10 mouse cellular contexts compared by ENCODE assay signal in the genomic region with DNA sequence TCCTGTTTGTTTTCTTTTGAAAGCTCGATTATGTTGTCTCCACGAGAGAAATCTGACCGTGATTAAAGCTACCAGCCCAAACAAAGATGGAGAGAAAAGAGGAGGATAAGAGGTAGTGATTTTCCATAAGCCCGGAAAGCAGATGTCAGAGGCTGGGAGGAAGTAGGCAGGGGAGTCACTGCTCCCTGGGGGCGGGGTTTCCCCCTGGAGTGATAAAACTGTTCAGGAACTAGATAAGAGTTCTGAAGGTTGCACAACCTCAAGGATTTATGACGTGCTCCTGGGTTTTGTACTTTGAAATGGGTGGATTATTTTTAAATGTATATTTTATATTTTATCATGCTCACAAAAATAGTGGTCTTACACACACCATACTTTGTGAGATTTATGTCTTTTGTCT. TPM values are rescaled to one million over a fixed set of nuclear protein-coding genes. Genes with fewer than 3 reads are reported as not detected.
DNase-seq lines count a peak whose midpoint lies in the region; ATAC-seq and TF ChIP-seq lines count a peak whose summit lies in the region.
"Had no signal": no experiment of that assay in that cellular context is flagged by ENCODE, and none has a peak within 500 bp of the region (broad histone marks: within the 10 kb centered on the region; RNA-seq: fewer than 3 reads in every experiment).

No protein-coding gene starts in this region.

- peak overlapping the region; percentile 30; the same call in 1 of the 2 replicates for H3K4me2 ChIP-seq in intestine, postnatal 0 days (replicated peaks; ENCODE audit: low read depth)
- H3K4me2 ChIP-seq in lung, embryonic 15.5 days, result peak overlapping the region; percentile 14; the same call in 1 of the 2 replicates
- H3K4me2 ChIP-seq: embryonic facial prominence, embryonic 15.5 days; hindbrain, embryonic 13.5 days had no signal

- no peak for TF ChIP-seq POLR2A in ES-Bruce4 (IDR thresholded peaks at IDR 0.05; ENCODE audit: insufficient read depth, low read length)

- WGBS in intestine, postnatal 0 days, result 17% methylated on average over 6 of the region's 6 CpGs
- 14% methylated on average over 6 of the region's 6 CpGs for WGBS in lung, embryonic 15.5 days

- no peak for DNase-seq in cerebellum, adult 8-10 months
- DNase-seq in cerebellum, postnatal 14 days, result no peak
- DNase-seq in frontal cortex, postnatal 14 days (ENCODE audit: low spot score in 2 of 2), result no peak

- H3K27ac ChIP-seq in ES-Bruce4 (ENCODE audit: insufficient read depth, low read length), result peak overlapping the region; percentile 54; the same call in 1 of the 2 replicates
- H3K27ac ChIP-seq in brown adipose tissue, adult 24 weeks (replicated peaks; ENCODE audit: low read depth, low read length), result peak overlapping the region; percentile 63
- peak overlapping the region; percentile 16; the same call in 1 of the 2 replicates for H3K27ac ChIP-seq in intestine, postnatal 0 days (ENCODE audit: low read depth, low read length)
- peak overlapping the region; percentile 30; the same call in 1 of the 2 replicates for H3K27ac ChIP-seq in lung, embryonic 15.5 days
- H3K27ac ChIP-seq: embryonic facial prominence, embryonic 15.5 days; hindbrain, embryonic 13.5 days had no signal

- peak; percentile 67 for ATAC-seq in intestine, postnatal 0 days
- ATAC-seq in lung, embryonic 15.5 days (ENCODE audit: borderline replicate concordance, extremely low read depth, low FRiP score, low TSS enrichment), result no peak
- ATAC-seq in inflammation-experienced regulatory T-cells, adult 6 months, result no peak

- H3K9ac ChIP-seq in ES-Bruce4 (ENCODE audit: low read depth, poor library complexity, severe bottlenecking), result no peak overlapping the region
- no peak overlapping the region for H3K9ac ChIP-seq in intestine, postnatal 0 days (ENCODE audit: low read depth, low read length)
- no peak overlapping the region for H3K9ac ChIP-seq in lung, embryonic 15.5 days
- H3K9ac ChIP-seq: embryonic facial prominence, embryonic 15.5 days; hindbrain, embryonic 13.5 days had no signal

- no peak for TF ChIP-seq EP300 in ES-Bruce4 (IDR thresholded peaks at IDR 0.05; ENCODE audit: insufficient read depth, low read depth, low read length)

- peaks cover 3% of the 10 kb centered on the region for H3K4me1 ChIP-seq in ES-Bruce4 (ENCODE audit: control insufficient read depth, insufficient read depth, low read length)
- peaks cover 4% of the 10 kb centered on the region; the same call in 1 of the 2 replicates for H3K4me1 ChIP-seq in brown adipose tissue, adult 24 weeks (ENCODE audit: control insufficient read depth, insufficient read depth, insufficient read length, low read length)
- H3K4me1 ChIP-seq in intestine, postnatal 0 days (replicated peaks; ENCODE audit: control insufficient read depth, insufficient read depth, low read length), result peaks cover 4% of the 10 kb centered on the region; the same call in 1 of the 2 replicates
- peaks cover 29% of the 10 kb centered on the region for H3K4me1 ChIP-seq in lung, embryonic 15.5 days

- peaks cover 4% of the 10 kb centered on the region; the same call in 1 of the 2 replicates for H3K9me3 ChIP-seq in ES-Bruce4 (replicated peaks; ENCODE audit: control insufficient read depth, insufficient read depth, low read length, poor library complexity, severe bottlenecking)
- H3K9me3 ChIP-seq in intestine, postnatal 0 days (ENCODE audit: control insufficient read depth), result no peaks in the 10 kb centered on the region
- no peaks in the 10 kb centered on the region for H3K9me3 ChIP-seq in lung, embryonic 15.5 days
- H3K9me3 ChIP-seq: embryonic facial prominence, embryonic 15.5 days; hindbrain, embryonic 13.5 days had no signal

- TF ChIP-seq CTCF in ES-Bruce4 (IDR thresholded peaks at IDR 0.05; ENCODE audit: low read depth, low read length), result no peak
- no peak for TF ChIP-seq CTCF in intestine, postnatal 0 days (IDR thresholded peaks at IDR 0.05; ENCODE audit: low read depth)

- no peak overlapping the region for H3K4me3 ChIP-seq in ES-Bruce4 (ENCODE audit: low read depth, low read length)
- H3K4me3 ChIP-seq in brown adipose tissue, adult 24 weeks (ENCODE audit: insufficient read depth, low read depth, low read length), result peak overlapping the region; percentile 21; the same call in 1 of the 2 replicates
- H3K4me3 ChIP-seq in intestine, postnatal 0 days (ENCODE audit: low read depth, low read length), result no peak overlapping the region
- H3K4me3 ChIP-seq in lung, embryonic 15.5 days, result no peak overlapping the region
- H3K4me3 ChIP-seq: embryonic facial prominence, embryonic 15.5 days; hindbrain, embryonic 13.5 days had no signal

- H3K27me3 ChIP-seq in ES-Bruce4 (ENCODE audit: control insufficient read depth, insufficient read depth, low read length, poor library complexity, severe bottlenecking), result no peaks in the 10 kb centered on the region
- no peaks in the 10 kb centered on the region for H3K27me3 ChIP-seq in intestine, postnatal 0 days (replicated peaks; ENCODE audit: control insufficient read depth, insufficient read depth, low read length)
- H3K27me3 ChIP-seq in lung, embryonic 15.5 days, result no peaks in the 10 kb centered on the region
- H3K27me3 ChIP-seq: embryonic facial prominence, embryonic 15.5 days had no signal

- no peaks in the 10 kb centered on the region for H3K36me3 ChIP-seq in ES-Bruce4 (ENCODE audit: control insufficient read depth, insufficient read depth, low read length, poor library complexity, severe bottlenecking)
- H3K36me3 ChIP-seq in intestine, postnatal 0 days (ENCODE audit: control insufficient read depth, insufficient read depth), result no peaks in the 10 kb centered on the region
- H3K36me3 ChIP-seq in lung, embryonic 15.5 days, result no peaks in the 10 kb centered on the region
- H3K36me3 ChIP-seq: embryonic facial prominence, embryonic 15.5 days; hindbrain, embryonic 13.5 days had no signal

RNA-seq across cellular contexts. Expression of a gene that starts 8.4 kb away (rescaled TPM):
- polyA plus RNA-seq in ES-Bruce4 (2011; ENCODE audit: insufficient read depth, insufficient read length, low read depth, missing spikeins), result 1.7 and 2.4 TPM in 2 replicates
- polyA plus RNA-seq in brown adipose tissue, adult 24 weeks (2012; ENCODE audit: insufficient read depth, insufficient read length, missing spikeins), result 11.3 and 18.7 TPM in 2 replicates
- polyA plus RNA-seq in intestine, postnatal 0 days (2015; fragmentation: Nextera tagmentation; extraction: Ambion mirVana), result 13.0 and 13.6 TPM in 2 replicates
- 20.7 and 22.8 TPM in 2 replicates for polyA plus RNA-seq in lung, embryonic 15.5 days (2015; fragmentation: Nextera tagmentation; extraction: Ambion mirVana)
- 1 to 10 TPM; 1.5 to 5.7 (median 1.7) TPM for polyA plus RNA-seq in inflammation-experienced regulatory T-cells, adult 6 months (2017; shearing (Covaris generic))

RNA-seq across cellular contexts. Expression of a gene that starts 58.4 kb away (rescaled TPM):
- 4.4 and 4.6 TPM in 2 replicates for polyA plus RNA-seq in ES-Bruce4 (2011; ENCODE audit: insufficient read depth, insufficient read length, low read depth, missing spikeins)
- 0.32 and 0.46 TPM in 2 replicates for polyA plus RNA-seq in brown adipose tissue, adult 24 weeks (2012; ENCODE audit: insufficient read depth, insufficient read length, missing spikeins)
- 17.0 and 19.2 TPM in 2 replicates for polyA plus RNA-seq in intestine, postnatal 0 days (2015; fragmentation: Nextera tagmentation; extraction: Ambion mirVana)
- polyA plus RNA-seq in lung, embryonic 15.5 days (2015; fragmentation: Nextera tagmentation; extraction: Ambion mirVana), result 39.1 and 44.2 TPM in 2 replicates
- 1 to 10 TPM in 1 of 3 experiments, under 1 TPM in 2; 0.10 to 2.1 (median 0.66) TPM for polyA plus RNA-seq in inflammation-experienced regulatory T-cells, adult 6 months (2017; shearing (Covaris generic))
